Mouse (Mus musculus): ENCODE results near the gene Scarb1. TPM values are rescaled to one million over a fixed set of nuclear protein-coding genes. Genes with fewer than 3 reads are reported as not detected.

Scarb1 gene
- polyA plus RNA-seq, 1 experiment from 2014 or later, result 66.1 TPM

DNA sequence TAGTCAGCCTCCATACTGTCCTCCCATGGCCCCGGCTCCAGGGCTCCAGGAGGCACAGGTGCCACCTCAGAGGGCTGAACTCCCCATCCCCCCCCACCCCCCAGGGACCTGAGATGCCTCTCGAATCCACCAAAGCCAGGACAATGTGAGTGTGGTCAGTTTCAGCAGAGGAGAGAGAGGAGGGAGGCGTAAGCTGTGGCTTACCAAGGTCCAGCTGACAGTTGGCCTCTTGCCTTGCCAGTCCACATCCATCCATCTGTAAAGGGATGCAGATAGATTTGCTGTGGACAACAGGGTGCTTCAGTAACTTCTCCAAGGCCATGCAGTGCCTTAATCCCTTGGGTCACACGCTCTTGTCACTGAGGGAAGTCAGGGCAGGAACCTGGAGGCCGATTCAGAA is 110.4 kb downstream of the Scarb1 start:
- Histone ChIP-seq H3K9ac (no peak overlapping the region), H3K27ac (no peak overlapping the region), H3K27me3 (no peaks in the 10 kb centered on the region), H3K9me3 (replicated peaks) (peaks cover 6% of the 10 kb centered on the region; the same call in 1 of the 2 replicates), H3K4me3 (replicated peaks) (no peak overlapping the region), H3K36me3 (no peaks in the 10 kb centered on the region), H3K4me1 (replicated peaks) (peaks cover 13% of the 10 kb centered on the region), H3K4me2 (no peak overlapping the region)
- no peak for DNase-seq
- ATAC-seq (ENCODE audit: low read depth), result no peak
- WGBS (ENCODE audit: insufficient replicate concordance), result 61% methylated on average over 5 of the region's 5 CpGs

DNA sequence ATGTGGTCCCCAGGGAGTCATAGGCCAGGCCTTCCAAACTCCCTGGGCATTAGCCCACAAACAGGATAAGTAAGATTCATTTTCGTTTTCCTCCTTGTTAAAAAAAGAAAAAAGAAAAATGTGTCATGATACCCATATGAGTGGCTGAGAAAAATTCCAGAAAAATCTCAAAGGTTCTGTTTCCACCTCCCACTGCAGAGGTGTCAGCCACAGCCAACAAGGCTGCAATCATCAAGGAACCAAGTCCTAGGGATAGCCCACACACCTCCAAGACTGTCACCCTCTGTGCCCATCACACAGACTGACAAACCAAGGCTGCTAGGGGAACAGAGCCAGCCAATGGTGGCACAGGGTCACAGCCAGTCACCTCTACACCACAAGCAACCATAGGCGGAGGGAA is 111.8 kb downstream of the Scarb1 start:
- H3K9ac ChIP-seq, result no peak overlapping the region
- H3K27me3 ChIP-seq, result no peaks in the 10 kb centered on the region
- H3K9me3 ChIP-seq (replicated peaks), result peaks cover 6% of the 10 kb centered on the region; the same call in 1 of the 2 replicates
- no peak overlapping the region for H3K27ac ChIP-seq
- no peaks in the 10 kb centered on the region for H3K36me3 ChIP-seq
- ATAC-seq (ENCODE audit: low read depth) (no peak), DNase-seq (no peak)
- WGBS (ENCODE audit: insufficient replicate concordance), result 50% methylated on average over 2 of the region's 2 CpGs
- H3K4me1 ChIP-seq (replicated peaks), result peaks cover 3% of the 10 kb centered on the region; the same call in 1 of the 2 replicates
- no peak overlapping the region for H3K4me2 ChIP-seq
- no peak overlapping the region for H3K4me3 ChIP-seq (replicated peaks)

DNA sequence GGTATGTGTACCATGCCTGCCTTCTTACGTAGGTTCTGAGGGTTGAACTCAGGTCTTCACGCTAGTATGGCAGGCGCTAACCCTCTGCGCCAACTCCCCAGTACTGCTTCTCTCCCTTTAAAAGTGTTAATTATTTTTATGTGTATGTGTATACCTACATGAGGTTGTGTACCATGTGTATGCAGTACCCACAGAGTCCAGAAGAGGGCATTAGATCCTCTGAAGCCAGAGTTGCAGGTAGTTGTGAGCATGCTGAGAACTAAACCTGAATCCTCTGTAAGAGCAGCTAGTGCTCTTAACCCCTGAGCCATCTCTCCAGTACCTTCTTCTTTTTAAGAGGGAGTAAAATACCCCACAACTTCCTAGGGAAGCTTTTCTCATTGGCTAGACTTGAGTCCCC is 113.2 kb downstream of the Scarb1 start:
- no peak overlapping the region for H3K4me3 ChIP-seq (replicated peaks)
- DNase-seq (no peak), ATAC-seq (ENCODE audit: low read depth) (no peak)
- H3K9ac ChIP-seq, result no peak overlapping the region
- H3K4me2 ChIP-seq, result no peak overlapping the region
- H3K36me3 ChIP-seq, result no peaks in the 10 kb centered on the region
- H3K27me3 ChIP-seq, result no peaks in the 10 kb centered on the region
- H3K27ac ChIP-seq, result no peak overlapping the region
- WGBS (ENCODE audit: insufficient replicate concordance), result 88% methylated on average over 4 of the region's 4 CpGs
- peaks cover 2% of the 10 kb centered on the region; the same call in 1 of the 2 replicates for H3K4me1 ChIP-seq (replicated peaks)
- H3K9me3 ChIP-seq (replicated peaks), result peaks cover 6% of the 10 kb centered on the region; the same call in 1 of the 2 replicates

Other genes starting within 250 kb of the Scarb1 start
- 3.9 and 4.5 TPM in 2 replicates for gene Ncor2, start 161.9 kb downstream of the Scarb1 start, polyA plus RNA-seq (2015; fragmentation: Nextera tagmentation; extraction: Ambion mirVana)
- gene Gm10382, start 48.2 kb upstream of the Scarb1 start, polyA plus RNA-seq (2015; fragmentation: Nextera tagmentation; extraction: Ambion mirVana), result 0.10 and 0.21 TPM in 2 replicates
- 517 and 564 TPM in 2 replicates for gene Ubc, start 49.1 kb upstream of the Scarb1 start, polyA plus RNA-seq (2015; fragmentation: Nextera tagmentation; extraction: Ambion mirVana)
- gene Dhx37, start 93.0 kb upstream of the Scarb1 start, polyA plus RNA-seq (2015; fragmentation: Nextera tagmentation; extraction: Ambion mirVana), result 5.8 and 6.2 TPM in 2 replicates
- 30.7 and 31.8 TPM in 2 replicates for gene Bri3bp, start 100.5 kb upstream of the Scarb1 start, polyA plus RNA-seq (2015; fragmentation: Nextera tagmentation; extraction: Ambion mirVana)
- 17.5 and 17.9 TPM in 2 replicates for gene Aacs, start 134.7 kb upstream of the Scarb1 start, polyA plus RNA-seq (2015; fragmentation: Nextera tagmentation; extraction: Ambion mirVana)
- 0.14 TPM in 1 of 2 replicates, not detected in the other for gene Tmem132b, start 190.7 kb upstream of the Scarb1 start, polyA plus RNA-seq (2015; fragmentation: Nextera tagmentation; extraction: Ambion mirVana)